Mouse (Mus musculus): ENCODE data around the gene Aox4.

GRCm38 (mm10) chr1:58315532-58315931 is 105.3 kb downstream of the Aox4 start:
- TF ChIP-seq CTCF (IDR thresholded peaks at IDR 0.05) (no peak), EP300 (IDR thresholded peaks at IDR 0.05) (no peak)

Measured in lung, postnatal 0 days (tissue).